Mouse (Mus musculus) liver, embryonic 15.5 days (tissue): ENCODE data around the gene Cox8a. TPM values are rescaled to one million over a fixed set of nuclear protein-coding genes. Genes with fewer than 3 reads are reported as not detected.

Experiments
- ATAC-seq: fragments of 200-750 bp; cut with Nextera tagmentation; 2 replicates; pipeline ENCODE4 v1.8.0; 2017; ENCODE audit warnings: moderate number of reproducible peaks, mild to moderate bottlenecking, moderate library complexity; ENCODE audit not compliant: insufficient read depth
- H3K27ac ChIP-seq: fragments of 300-500 bp; sonication (generic); replicated peaks from 2 replicates; pipeline ENCODE4 v1.5.1; 2015; ENCODE audit warnings: mild to moderate bottlenecking, inconsistent platforms
- H3K27me3 ChIP-seq: fragments of 300-500 bp; sonication (generic); 2 replicates; pipeline ENCODE4 v1.6.1; 2015; ENCODE audit warnings: mild to moderate bottlenecking, inconsistent platforms
- H3K36me3 ChIP-seq: fragments of 300-500 bp; sonication (generic); replicated peaks from 2 replicates; pipeline ENCODE4 v1.6.1; 2015; ENCODE audit warnings: moderate library complexity, mild to moderate bottlenecking, inconsistent platforms
- H3K4me1 ChIP-seq: fragments of 300-500 bp; sonication (generic); replicated peaks from 2 replicates; pipeline ENCODE4 v1.6.1; 2015; ENCODE audit warnings: inconsistent platforms
- H3K4me2 ChIP-seq: fragments of 300-500 bp; sonication (generic); 2 replicates; pipeline ENCODE4 v1.6.1; 2015; ENCODE audit warnings: moderate library complexity, mild to moderate bottlenecking, inconsistent platforms
- H3K4me3 ChIP-seq: fragments of 300-500 bp; sonication (generic); replicated peaks from 2 replicates; pipeline ENCODE4 v1.5.1; 2015; ENCODE audit warnings: mild to moderate bottlenecking, inconsistent platforms
- H3K9ac ChIP-seq: fragments of 300-500 bp; sonication (generic); 2 replicates; pipeline ENCODE4 v1.6.1; 2015; ENCODE audit warnings: moderate library complexity, mild to moderate bottlenecking, inconsistent platforms
- H3K9me3 ChIP-seq: fragments of 300-500 bp; sonication (generic); replicated peaks from 2 replicates; pipeline ENCODE4 v1.6.1; 2016; ENCODE audit warnings: inconsistent platforms
- WGBS: fragments of 180-500 bp; shearing (Covaris S2); methylation state at CpG from one replicate; pipeline ENCODE4 v1.1.7; 2015; ENCODE audit warnings: mixed read lengths; ENCODE audit not compliant: insufficient replicate concordance; 5-methylcytosine and 5-hydroxymethylcytosine counted together
- polyA plus RNA-seq: library from polyadenylated mRNA; unstranded; fragments of >200 nt; fragmentation: Nextera tagmentation; extraction: Ambion mirVana; gene quantifications from 2 replicates; pipeline ENCODE4 v1.2.1, GENCODE M21; 2015

The Cox8a gene
- polyA plus RNA-seq, 1 experiment from 2014 or later = 535 TPM

GRCm38 (mm10) chr19:7222196-7222595 lies 4.8 kb upstream of the Cox8a start:
- Histone ChIP-seq H3K4me1 (peaks cover 11% of the 10 kb centered on the region), H3K4me2 (no peak overlapping the region), H3K9me3 (no peaks in the 10 kb centered on the region), H3K27me3 (no peaks in the 10 kb centered on the region), H3K9ac (no peak overlapping the region), H3K4me3 (no peak overlapping the region), H3K36me3 (peaks cover 18% of the 10 kb centered on the region), H3K27ac (no peak overlapping the region)
- no peak for ATAC-seq
- WGBS = 68% methylated on average over 6 of the region's 6 CpGs

GRCm38 (mm10) chr19:7218753-7219152 lies 1.3 kb upstream of the Cox8a start:
- Histone ChIP-seq H3K4me2 (peak overlapping the region; percentile 78), H3K4me3 (peak overlapping the region; percentile 89; the same call in 1 of the 2 replicates), H3K27ac (no peak overlapping the region), H3K9me3 (no peaks in the 10 kb centered on the region), H3K36me3 (peaks cover 26% of the 10 kb centered on the region), H3K9ac (no peak overlapping the region), H3K4me1 (peaks cover 41% of the 10 kb centered on the region), H3K27me3 (no peaks in the 10 kb centered on the region)
- no peak for ATAC-seq
- WGBS = 79% methylated on average over 5 of the region's 5 CpGs

GRCm38 (mm10) chr19:7217926-7218267 lies 481 bp upstream of the Cox8a start:
- H3K27ac ChIP-seq = peak overlapping the region; percentile 86
- ATAC-seq = peak; percentile 24
- peak overlapping the region; percentile 78 for H3K4me2 ChIP-seq
- peaks cover 35% of the 10 kb centered on the region for H3K36me3 ChIP-seq
- 4% methylated on average over 6 of the region's 6 CpGs for WGBS
- no peaks in the 10 kb centered on the region for H3K27me3 ChIP-seq
- H3K9me3 ChIP-seq = no peaks in the 10 kb centered on the region
- H3K4me3 ChIP-seq = peak overlapping the region; percentile 89
- peaks cover 41% of the 10 kb centered on the region for H3K4me1 ChIP-seq
- H3K9ac ChIP-seq = peak overlapping the region; percentile 94

- ATAC-seq = no peak
- Histone ChIP-seq H3K4me1 (peaks cover 43% of the 10 kb centered on the region), H3K36me3 (peaks cover 51% of the 10 kb centered on the region), H3K4me2 (no peak overlapping the region), H3K4me3 (no peak overlapping the region), H3K9ac (no peak overlapping the region), H3K9me3 (no peaks in the 10 kb centered on the region), H3K27ac (no peak overlapping the region), H3K27me3 (no peaks in the 10 kb centered on the region)
- 66% methylated on average over 5 of the region's 5 CpGs for WGBS
Observed at GRCm38 (mm10) chr19:7214484-7214883, 2.9 kb downstream of the Cox8a start.

- WGBS = 89% methylated on average over 3 of the region's 3 CpGs
- Histone ChIP-seq H3K9ac (no peak overlapping the region), H3K27me3 (no peaks in the 10 kb centered on the region), H3K4me2 (no peak overlapping the region), H3K9me3 (no peaks in the 10 kb centered on the region), H3K4me3 (no peak overlapping the region), H3K27ac (no peak overlapping the region), H3K36me3 (peaks cover 51% of the 10 kb centered on the region), H3K4me1 (peaks cover 35% of the 10 kb centered on the region)
- no peak for ATAC-seq
Observed at GRCm38 (mm10) chr19:7213010-7213409, 4.4 kb downstream of the Cox8a start.

GRCm38 (mm10) chr19:7212216-7212615 lies 5.2 kb downstream of the Cox8a start:
- H3K36me3 ChIP-seq = peaks cover 51% of the 10 kb centered on the region
- H3K27me3 ChIP-seq = no peaks in the 10 kb centered on the region

GRCm38 (mm10) chr19:7209907-7210646 lies 7.3 kb downstream of the Cox8a start:
- Histone ChIP-seq H3K27me3 (no peaks in the 10 kb centered on the region), H3K36me3 (peaks cover 38% of the 10 kb centered on the region), H3K4me1 (peaks cover 33% of the 10 kb centered on the region), H3K4me3 (no peak overlapping the region), H3K9me3 (no peaks in the 10 kb centered on the region), H3K9ac (no peak overlapping the region), H3K4me2 (no peak overlapping the region), H3K27ac (0 out of 2 replicates have a peak overlapping the region, but pooled peaks have one; percentile 19)
- 76% methylated on average over 7 of the region's 7 CpGs for WGBS
- no peak for ATAC-seq

More at GRCm38 (mm10) chr19:7212216-7212615, 5.2 kb downstream of the Cox8a start:
- H3K4me2 ChIP-seq = no peak overlapping the region
- H3K4me3 ChIP-seq = no peak overlapping the region
- 77% methylated on average over 1 of the region's 1 CpGs for WGBS
- H3K4me1 ChIP-seq = peaks cover 34% of the 10 kb centered on the region
- H3K27ac ChIP-seq = no peak overlapping the region
- H3K9ac ChIP-seq = no peak overlapping the region
- H3K9me3 ChIP-seq = no peaks in the 10 kb centered on the region
- ATAC-seq = no peak

- Histone ChIP-seq H3K36me3 (peaks cover 37% of the 10 kb centered on the region), H3K27me3 (no peaks in the 10 kb centered on the region), H3K4me1 (peaks cover 48% of the 10 kb centered on the region), H3K27ac (peak within 1 kb of the TSS; percentile 99), H3K4me2 (peak within 1 kb of the TSS; percentile 88), H3K4me3 (peak within 1 kb of the TSS; percentile 96), H3K9me3 (no peaks in the 10 kb centered on the region), H3K9ac (peak within 1 kb of the TSS; percentile 79)
- 1% methylated on average over 77 of the region's 79 CpGs for WGBS
- peak; percentile 96 for ATAC-seq
Observed at GRCm38 (mm10) chr19:7205753-7206736, 11.4 kb downstream of the Cox8a start, which contains the start of gene Otub1. Gene Otub1, minus strand, starts transcription at chr19:7206316.

GRCm38 (mm10) chr19:7205326-7205725 lies 12.1 kb downstream of the Cox8a start:
- peak overlapping the region; percentile 79 for H3K9ac ChIP-seq
- 29% methylated on average over 7 of the region's 7 CpGs for WGBS
- H3K9me3 ChIP-seq = no peaks in the 10 kb centered on the region
- H3K27me3 ChIP-seq = no peaks in the 10 kb centered on the region
- ATAC-seq = no peak
- peak overlapping the region; percentile 99 for H3K27ac ChIP-seq
- peak overlapping the region; percentile 96 for H3K4me3 ChIP-seq
- H3K4me2 ChIP-seq = peak overlapping the region; percentile 88
- peaks cover 44% of the 10 kb centered on the region for H3K36me3 ChIP-seq
- H3K4me1 ChIP-seq = peaks cover 48% of the 10 kb centered on the region

- peaks cover 47% of the 10 kb centered on the region for H3K4me1 ChIP-seq
- no peaks in the 10 kb centered on the region for H3K27me3 ChIP-seq
- ATAC-seq = no peak
- 65% methylated on average over 2 of the region's 2 CpGs for WGBS
- peak overlapping the region; percentile 99 for H3K27ac ChIP-seq
- peaks cover 48% of the 10 kb centered on the region for H3K36me3 ChIP-seq
- H3K4me2 ChIP-seq = peak overlapping the region; percentile 88
- no peaks in the 10 kb centered on the region for H3K9me3 ChIP-seq
- H3K9ac ChIP-seq = peak overlapping the region; percentile 79
- peak overlapping the region; percentile 96 for H3K4me3 ChIP-seq
Observed at GRCm38 (mm10) chr19:7204898-7205297, 12.5 kb downstream of the Cox8a start.

- H3K36me3 ChIP-seq = peaks cover 74% of the 10 kb centered on the region
- H3K9ac ChIP-seq = no peak overlapping the region
- H3K9me3 ChIP-seq = no peaks in the 10 kb centered on the region
- peaks cover 44% of the 10 kb centered on the region for H3K4me1 ChIP-seq
- no peak overlapping the region for H3K4me3 ChIP-seq
- H3K4me2 ChIP-seq = no peak overlapping the region
- no peaks in the 10 kb centered on the region for H3K27me3 ChIP-seq
- no peak overlapping the region for H3K27ac ChIP-seq
- 50% methylated on average over 1 of the region's 1 CpGs for WGBS
- ATAC-seq = no peak
Observed at GRCm38 (mm10) chr19:7200427-7200826, 17.0 kb downstream of the Cox8a start.
